Mouse (Mus musculus) erythroblast, adult 5-6 weeks (primary cell): ENCODE results near the gene Zfpm1. TPM values are rescaled to one million over a fixed set of nuclear protein-coding genes. Genes with fewer than 3 reads are reported as not detected.

Source experiments
- ATAC-seq: replicated peaks from 2 replicates; pipeline ENCODE4 v1.8.0; 2016; ENCODE audit warnings: moderate number of reproducible peaks, mild to moderate bottlenecking, moderate TSS enrichment, inconsistent platforms; ENCODE audit not compliant: poor library complexity, low FRiP score, severe bottlenecking
- total RNA-seq, 2 experiments: library from RNA; stranded (forward) in 1 of 2; stranded (reverse) in 1 of 2; fragments of 150-400 nt in 1 of 2; fragments of 200-764, 138-1000 nt in 1 of 2; gene quantifications; 2 replicates each; pipeline versions ENCODE4 v1.2.3 to v1.2.4; 2015 to 2017; ENCODE audit warnings: low replicate concordance in 2 of 2

Zfpm1 gene
- total RNA-seq, 2 experiments from 2014 or later, result 54.2 to 196 TPM

DNA sequence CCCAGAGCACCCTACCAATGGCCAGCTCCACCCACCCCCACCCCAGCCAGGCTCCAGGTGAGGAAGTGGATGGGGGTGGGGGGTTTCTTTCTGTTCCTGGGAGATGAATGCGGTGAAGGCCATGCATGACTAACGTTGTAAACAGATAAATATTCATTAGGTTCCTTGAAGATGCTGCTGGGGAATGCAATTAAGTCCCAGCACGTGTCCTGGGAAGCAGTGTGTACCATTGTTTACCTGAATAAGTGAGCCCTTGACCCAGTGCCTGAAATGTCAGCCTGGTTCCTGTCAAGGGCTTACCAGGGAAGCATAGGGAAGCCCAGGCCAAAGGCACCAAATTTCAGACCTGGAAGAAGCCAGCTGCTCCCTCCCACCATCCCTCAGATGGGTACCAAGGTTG, 38.6 kb downstream of the Zfpm1 start:
- ATAC-seq, result no peak

DNA sequence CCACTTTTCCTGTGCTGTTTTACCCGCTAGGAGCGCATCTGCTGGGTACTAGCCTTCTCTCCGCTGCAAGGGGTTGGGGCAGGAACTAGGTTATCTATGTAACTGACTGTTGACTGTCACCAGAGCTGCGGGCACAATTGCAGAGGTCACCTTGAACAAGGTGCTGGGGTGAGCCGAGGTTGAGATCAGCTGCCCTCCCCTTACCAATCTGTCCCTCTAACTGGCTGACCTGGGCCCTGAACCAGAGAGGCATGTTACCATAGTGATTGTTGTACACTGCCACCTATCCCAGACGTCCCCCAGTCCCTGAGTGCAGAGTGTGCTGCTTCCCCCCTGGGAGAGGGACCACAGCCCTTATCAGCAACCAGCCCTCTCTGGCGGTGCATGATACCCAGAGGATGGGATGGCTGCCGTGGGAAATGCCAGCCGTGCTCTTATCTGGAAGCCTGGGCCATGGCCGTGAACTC, 39.5 kb downstream of the Zfpm1 start:
- peak; percentile 71 for ATAC-seq

GRCm38 (mm10) chr8:122322126-122322525, 40.2 kb downstream of the Zfpm1 start:
- ATAC-seq, result 0 out of 2 replicates have a peak, but pooled peaks have one; percentile 1

GRCm38 (mm10) chr8:122322792-122323191, 40.9 kb downstream of the Zfpm1 start:
- no peak for ATAC-seq

DNA sequence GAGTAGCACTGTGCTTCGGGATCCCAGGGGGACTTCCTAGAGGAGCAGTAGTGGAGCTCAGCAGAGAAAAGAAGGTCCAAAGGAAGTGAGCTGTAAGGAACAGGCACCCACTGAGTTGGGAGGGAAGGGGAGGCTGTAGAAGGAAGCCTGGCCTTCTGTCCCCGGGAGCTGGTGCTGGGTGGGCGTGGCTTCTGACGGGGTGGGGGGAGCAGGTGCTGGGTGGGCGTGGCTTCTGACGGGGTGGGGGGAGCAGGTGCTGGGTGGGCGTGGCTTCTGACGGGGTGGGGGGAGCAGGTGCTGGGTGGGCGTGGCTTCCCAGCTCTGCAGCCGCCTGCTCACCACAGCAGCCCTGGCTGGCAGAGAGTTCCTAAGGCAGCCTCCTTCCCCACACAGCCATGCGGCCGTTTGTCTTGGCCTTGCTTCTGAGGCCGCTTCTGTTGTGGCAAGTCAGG, 42.0 kb downstream of the Zfpm1 start:
- peak; percentile 8 for ATAC-seq

DNA sequence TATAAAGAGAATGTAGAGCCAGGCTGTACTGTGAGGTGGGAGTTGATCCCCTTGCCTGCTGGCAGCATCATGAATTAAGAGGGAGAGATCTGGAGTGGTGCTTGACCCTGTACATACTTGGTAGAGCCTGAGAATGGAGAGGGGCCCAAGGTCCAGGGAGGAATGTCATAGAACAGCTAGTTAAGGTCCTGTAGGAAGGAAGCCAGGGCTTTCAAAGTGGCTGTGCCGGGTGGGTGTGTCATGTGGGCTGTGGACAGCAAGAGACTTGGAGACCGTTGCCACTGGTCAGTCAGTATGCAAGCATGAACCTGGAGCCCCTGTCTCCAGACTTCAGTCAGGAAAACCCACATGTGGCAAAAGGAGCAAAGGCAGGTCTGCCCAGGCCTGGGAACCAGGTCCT, 43.3 kb downstream of the Zfpm1 start:
- ATAC-seq, result no peak

DNA sequence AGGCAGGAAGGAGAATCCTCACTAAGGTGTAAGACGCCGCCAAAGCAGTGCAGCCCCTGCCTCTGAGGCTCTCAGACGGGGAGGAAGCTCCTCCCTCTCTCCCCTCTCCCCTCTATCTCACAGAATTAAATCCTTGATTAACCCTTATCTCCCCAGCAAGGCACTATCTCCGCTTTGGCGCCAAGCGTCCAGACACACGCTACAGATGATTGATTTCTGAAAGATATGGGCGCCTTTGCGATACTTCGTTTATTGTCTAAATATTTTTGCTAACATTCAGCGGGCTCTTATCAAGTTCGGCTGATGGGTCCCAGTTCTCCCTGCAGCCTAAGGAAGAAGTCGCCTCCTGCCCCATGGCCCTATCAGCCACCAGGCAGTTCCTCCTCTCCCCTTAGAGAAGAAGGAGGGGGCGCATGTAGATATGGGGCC, 44.2 kb downstream of the Zfpm1 start:
- ATAC-seq, result no peak

- ATAC-seq, result no peak
These were observed 47.1 kb downstream of the Zfpm1 start for GRCm38 (mm10) chr8:122329072-122329471.

DNA sequence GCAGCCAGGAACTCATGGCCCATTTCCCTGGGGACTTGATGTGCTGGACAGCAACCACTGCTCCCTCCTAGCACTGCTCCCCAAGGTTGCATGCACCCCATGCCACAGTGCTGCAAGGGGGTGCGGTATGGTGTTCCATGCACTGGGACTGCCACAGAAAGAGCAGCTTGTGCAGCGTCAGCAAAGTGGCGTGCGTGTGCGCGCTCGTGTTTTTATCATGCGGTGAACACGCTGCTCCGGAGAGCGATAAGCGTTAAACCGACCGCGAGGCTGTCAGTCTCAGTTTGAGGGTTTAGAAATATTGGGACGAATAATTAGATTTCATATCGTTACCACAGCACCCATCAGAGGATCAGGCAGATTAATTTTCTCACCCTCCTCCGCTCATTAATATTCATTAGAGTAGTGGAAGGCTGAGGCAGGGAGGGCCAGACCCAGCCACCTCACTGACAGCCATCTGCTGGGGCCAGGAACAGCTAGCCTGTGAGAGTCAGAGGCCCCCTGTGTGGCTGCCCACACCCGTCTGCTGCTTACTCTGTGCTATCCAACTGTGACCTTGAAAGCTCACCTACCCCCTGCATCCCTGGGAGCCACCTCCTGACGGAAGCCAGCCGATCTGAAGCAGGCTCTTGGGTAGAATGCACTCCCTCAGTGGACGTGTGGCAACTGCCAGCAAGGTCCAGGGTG, 47.8 kb downstream of the Zfpm1 start:
- peak; percentile 55 for ATAC-seq

DNA sequence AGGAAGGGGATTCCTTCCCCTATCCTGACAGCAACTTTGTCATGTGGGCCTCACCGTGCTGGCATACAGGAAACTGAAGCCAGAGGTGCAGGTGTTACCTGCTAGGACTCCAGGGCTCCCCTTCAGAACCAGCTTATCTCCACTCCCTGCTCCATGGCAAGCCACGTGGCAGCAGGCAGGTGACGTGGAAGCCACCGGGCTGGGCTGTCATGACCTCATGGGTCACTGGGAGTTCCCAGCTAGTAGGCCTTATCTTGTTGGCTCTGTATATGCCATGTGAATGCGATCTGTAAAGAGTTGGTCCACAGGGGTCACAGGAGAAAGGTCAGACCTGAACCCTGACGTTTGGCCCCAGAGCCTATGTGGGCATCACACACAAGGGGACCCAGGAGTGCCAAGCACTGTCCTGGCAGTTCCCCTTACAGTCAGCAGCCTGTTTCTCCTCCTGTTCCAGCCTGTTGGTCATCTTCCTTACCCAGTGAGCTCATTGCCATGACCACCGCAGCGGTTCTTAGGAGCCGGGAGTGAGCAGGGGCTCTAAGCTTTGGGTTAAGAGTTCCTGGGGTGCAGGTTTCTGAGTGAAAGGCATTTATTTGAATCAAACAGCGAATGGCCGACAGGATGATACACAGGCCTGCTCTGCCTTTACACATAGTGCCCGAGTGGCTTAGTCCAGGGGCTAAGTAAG, 48.6 kb downstream of the Zfpm1 start:
- ATAC-seq, result peak; percentile 75

DNA sequence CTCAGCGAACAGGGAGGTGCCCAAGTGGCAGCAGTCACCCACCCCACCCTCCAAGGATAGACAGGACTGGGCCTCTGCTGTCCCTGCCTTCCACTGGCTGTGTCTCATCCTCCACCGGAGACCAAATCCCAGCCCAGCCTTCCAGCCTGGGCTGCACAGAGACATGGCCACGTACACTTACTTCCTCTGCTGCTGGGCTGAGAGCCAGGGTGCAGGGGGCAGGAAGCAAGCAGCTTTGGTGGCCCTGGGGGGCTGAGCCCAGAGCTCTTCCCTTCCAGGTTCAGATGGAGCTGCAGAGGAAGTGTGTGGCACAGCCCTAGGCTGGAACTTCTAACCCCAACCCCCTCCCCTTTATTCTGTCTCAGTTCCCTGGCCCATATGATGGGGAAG, 49.2 kb downstream of the Zfpm1 start:
- no peak for ATAC-seq

- peak; percentile 34 for ATAC-seq
These were observed 51.0 kb downstream of the Zfpm1 start for GRCm38 (mm10) chr8:122332753-122333506.

GRCm38 (mm10) chr8:122333531-122333930, 51.6 kb downstream of the Zfpm1 start:
- no peak for ATAC-seq

DNA sequence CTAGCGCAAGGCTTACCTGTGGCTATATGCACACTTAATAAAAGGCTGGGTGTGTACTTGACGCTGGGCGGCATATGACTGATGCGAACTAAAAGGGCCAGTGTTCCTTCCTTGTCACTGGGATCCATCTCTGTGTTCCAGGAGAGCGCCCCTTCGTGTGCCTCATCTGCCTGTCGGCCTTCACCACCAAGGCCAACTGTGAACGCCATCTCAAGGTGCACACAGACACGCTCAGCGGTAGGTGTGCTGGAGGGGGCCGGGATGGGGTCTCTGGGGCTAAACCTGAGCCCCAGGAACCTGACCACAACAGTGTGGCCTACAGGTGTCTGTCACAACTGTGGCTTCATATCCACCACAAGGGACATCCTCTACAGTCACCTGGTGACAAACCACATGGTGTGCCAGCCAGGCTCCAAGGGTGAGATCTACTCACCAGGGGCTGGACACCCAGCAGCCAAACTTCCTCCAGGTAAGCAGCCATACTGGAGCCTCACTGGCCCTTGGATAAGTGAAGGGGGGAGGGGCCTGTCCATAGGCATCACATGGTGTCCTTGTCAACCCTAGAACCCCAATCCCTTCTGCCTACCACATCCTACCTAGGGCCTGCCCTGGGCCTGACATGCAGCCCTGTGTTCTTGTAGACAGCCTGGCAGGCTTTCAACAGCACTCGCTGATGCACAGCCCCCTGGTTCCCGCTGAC, 53.0 kb downstream of the Zfpm1 start:
- no peak for ATAC-seq

GRCm38 (mm10) chr8:122335638-122336250, 53.8 kb downstream of the Zfpm1 start:
- no peak for ATAC-seq

- no peak for ATAC-seq
These were observed 54.4 kb downstream of the Zfpm1 start for GRCm38 (mm10) chr8:122336251-122336910.

- no peak for ATAC-seq
These were observed 56.9 kb downstream of the Zfpm1 start for GRCm38 (mm10) chr8:122338852-122339251.

DNA sequence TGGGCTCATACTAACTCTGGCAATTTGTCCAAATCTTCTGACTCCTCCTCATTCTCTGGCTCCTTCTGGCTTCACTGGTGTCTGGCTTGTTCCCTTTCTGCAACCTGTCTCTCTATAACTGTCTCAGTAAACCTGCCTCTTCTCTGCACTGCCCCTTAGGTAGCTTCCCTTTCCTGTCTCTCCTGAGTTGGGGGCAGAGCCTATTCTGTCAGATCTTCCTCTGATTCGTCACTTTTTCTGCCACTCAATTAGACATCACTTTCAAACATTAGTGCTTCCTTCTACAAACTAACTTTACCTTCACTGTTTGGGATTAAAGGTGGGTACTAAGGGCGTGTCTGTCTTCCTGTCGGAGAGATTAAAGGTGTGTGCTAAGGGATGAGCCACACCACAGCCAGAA, 58.8 kb downstream of the Zfpm1 start:
- ATAC-seq, result no peak

- 0 out of 2 replicates have a peak, but pooled peaks have one; percentile 3 for ATAC-seq
These were observed 59.8 kb downstream of the Zfpm1 start for GRCm38 (mm10) chr8:122341790-122342189.
